Mouse (Mus musculus) kidney, postnatal 4 days (tissue): Measurements from ENCODE around the gene Scn1a.

ENCODE experiments used
- DNase-seq, 2 experiments: peaks; one replicate each; pipeline ENCODE4 v3.0.0; 2021; ENCODE audit warnings: mixed read lengths in 2 of 2

Gene Scn1a

GRCm38 (mm10) chr2:66240334-66240733 lies 200.3 kb downstream of the Scn1a start:
- no peak for DNase-seq

DNA sequence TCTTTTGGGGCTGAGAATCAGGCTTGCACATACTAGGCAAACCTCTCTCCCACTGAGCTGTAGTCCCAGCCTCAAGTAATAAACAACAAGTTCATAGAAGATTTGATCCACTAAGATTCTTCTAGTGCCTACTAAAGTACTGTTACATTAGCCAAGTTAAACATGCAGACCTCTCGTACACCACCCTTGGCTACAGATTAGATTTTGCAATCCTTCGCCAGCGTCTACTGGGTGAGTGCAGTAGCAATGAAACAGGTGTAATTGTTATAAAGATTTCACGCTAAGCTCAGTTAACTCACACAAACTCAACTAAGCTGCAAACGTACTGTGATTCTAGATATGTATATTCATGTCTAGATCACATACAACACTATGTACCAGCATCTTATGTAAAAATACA lies 201.8 kb downstream of the Scn1a start:
- no peak for DNase-seq

GRCm38 (mm10) chr2:66220954-66221353 lies 219.7 kb downstream of the Scn1a start:
- DNase-seq, result no peak
